Mouse (Mus musculus): ENCODE measurements at regions not wholly inside any gene's neighbourhood (a gene's known extent, or its start where the extent isn't known, plus 50 kb on each side); places are given as distances from the start of the nearest gene placed in this dataset.

DNA sequence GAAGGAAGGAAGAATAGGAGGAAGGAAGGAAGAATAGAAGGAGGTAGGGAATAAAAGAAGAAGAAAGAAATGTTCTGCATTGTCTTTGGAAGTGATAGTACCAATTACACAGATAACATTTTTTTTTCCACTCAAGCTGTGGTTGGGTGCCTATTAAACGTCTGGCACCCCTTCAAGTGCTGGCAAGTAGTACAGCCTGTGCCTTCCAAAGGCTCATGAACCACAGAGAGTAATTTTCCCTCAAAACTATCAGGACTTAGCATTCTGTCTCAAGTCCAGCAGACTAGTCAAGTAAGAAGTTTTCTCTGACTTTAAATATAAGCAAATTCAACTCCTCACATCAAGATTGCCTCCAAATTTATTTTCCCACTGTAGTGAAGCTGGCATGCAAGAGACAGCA is 321.0 kb upstream of the Klf6 start:
- Histone ChIP-seq H3K36me3 (replicated peaks) (no peaks in the 10 kb centered on the region), H3K27ac (no peak overlapping the region), H3K9me3 (no peaks in the 10 kb centered on the region), H3K4me1 (no peaks in the 10 kb centered on the region), H3K27me3 (ENCODE audit: poor library complexity, severe bottlenecking) (no peaks in the 10 kb centered on the region), H3K4me3 (no peak overlapping the region)
- WGBS: 70% methylated on average over 1 of the region's 1 CpGs
- DNase-seq (ENCODE audit: extremely low spot score, low spot score): no peak

DNA sequence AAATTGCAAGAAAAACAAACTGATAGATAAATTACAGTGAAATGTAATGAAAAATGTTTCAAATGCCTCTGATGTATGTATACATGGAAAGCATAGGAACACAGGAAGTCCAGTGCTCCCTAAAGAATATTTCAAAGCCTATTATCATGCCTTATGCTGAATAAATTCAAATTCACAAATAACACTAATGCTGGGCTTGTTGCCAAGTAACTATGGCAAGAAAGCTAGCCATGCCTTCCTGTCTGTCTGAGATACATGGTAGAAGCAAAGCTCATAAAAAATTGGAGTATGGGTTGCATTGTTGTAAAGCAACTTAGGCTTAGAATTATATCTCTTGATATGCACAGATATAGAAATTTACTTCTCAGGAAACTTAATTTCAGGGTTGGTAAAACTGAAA is 315.8 kb upstream of the Klf6 start:
- Histone ChIP-seq H3K4me3 (no peak overlapping the region), H3K27me3 (ENCODE audit: poor library complexity, severe bottlenecking) (no peaks in the 10 kb centered on the region), H3K9me3 (no peaks in the 10 kb centered on the region), H3K27ac (no peak overlapping the region), H3K36me3 (replicated peaks) (no peaks in the 10 kb centered on the region), H3K4me1 (no peaks in the 10 kb centered on the region)
- DNase-seq (ENCODE audit: extremely low spot score, low spot score): no peak

DNA sequence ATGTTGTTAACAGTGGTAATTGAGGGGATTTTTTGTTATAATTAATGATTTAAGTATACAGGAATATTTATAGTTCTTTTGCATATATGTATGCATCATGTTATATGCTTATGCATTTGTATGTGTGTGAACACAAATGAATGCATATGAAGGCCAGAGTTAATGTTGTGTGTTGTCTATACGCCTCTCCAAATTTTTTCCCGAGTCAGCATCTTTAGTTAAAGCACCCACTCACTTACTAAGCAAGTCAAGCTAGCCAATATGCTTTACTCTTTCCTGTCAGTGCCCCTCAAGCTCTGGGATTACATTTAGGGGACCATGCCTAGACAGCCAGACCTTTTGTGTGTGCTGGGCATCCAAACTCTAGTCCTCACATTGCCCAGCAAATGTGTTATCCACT is 315.3 kb upstream of the Klf6 start:
- H3K4me3 ChIP-seq: no peak overlapping the region
- no peak overlapping the region for H3K27ac ChIP-seq
- H3K36me3 ChIP-seq (replicated peaks): no peaks in the 10 kb centered on the region
- WGBS: 74% methylated on average over 2 of the region's 2 CpGs
- H3K4me1 ChIP-seq: no peaks in the 10 kb centered on the region
- no peaks in the 10 kb centered on the region for H3K27me3 ChIP-seq (ENCODE audit: poor library complexity, severe bottlenecking)
- no peak for DNase-seq (ENCODE audit: extremely low spot score, low spot score)
- H3K9me3 ChIP-seq: no peaks in the 10 kb centered on the region

DNA sequence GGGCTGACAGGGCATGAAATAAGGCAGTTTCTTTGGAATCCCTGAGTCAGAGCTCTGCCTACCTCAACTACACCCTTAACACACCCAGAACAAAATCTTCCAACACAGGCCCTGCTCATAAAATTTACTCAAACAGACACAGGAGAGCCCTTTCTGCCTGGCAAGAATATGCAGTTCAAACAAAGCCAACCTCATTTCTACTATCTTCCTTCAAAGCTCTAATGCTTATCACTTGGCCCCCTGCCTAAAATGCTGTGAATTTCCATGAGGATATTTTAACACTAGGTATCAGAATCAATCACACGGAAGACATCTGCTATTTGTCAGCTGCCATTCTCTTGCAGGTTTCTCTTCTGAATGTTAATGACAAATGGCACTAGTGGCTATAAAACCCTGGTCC is 314.3 kb upstream of the Klf6 start:
- no peak for DNase-seq (ENCODE audit: extremely low spot score, low spot score)
- H3K4me3 ChIP-seq: no peak overlapping the region
- no peaks in the 10 kb centered on the region for H3K36me3 ChIP-seq (replicated peaks)
- no peaks in the 10 kb centered on the region for H3K27me3 ChIP-seq (ENCODE audit: poor library complexity, severe bottlenecking)
- WGBS: 89% methylated on average over 1 of the region's 1 CpGs
- no peaks in the 10 kb centered on the region for H3K4me1 ChIP-seq
- H3K27ac ChIP-seq: no peak overlapping the region
- H3K9me3 ChIP-seq: no peaks in the 10 kb centered on the region

DNA sequence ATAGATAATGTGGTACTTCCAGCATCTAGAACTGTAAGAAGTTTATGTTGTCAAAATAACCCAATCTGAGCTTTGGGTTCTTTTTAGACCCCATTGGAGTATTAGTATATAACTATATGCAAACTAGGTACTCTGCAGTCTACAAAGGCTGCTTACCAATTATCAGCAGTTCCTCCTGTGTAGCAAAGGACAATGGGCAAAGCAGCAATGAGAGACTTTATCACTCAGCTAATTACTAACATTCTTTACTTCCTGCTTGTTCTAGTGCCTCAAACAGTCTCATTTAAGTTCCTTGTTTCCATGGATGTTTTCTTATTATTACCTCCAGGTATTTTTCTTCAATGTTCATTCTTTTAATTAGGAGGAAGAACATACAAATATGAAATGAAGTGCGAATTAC is 312.5 kb upstream of the Klf6 start:
- no peak overlapping the region for H3K27ac ChIP-seq
- no peaks in the 10 kb centered on the region for H3K4me1 ChIP-seq
- no peaks in the 10 kb centered on the region for H3K27me3 ChIP-seq (ENCODE audit: poor library complexity, severe bottlenecking)
- no peak for DNase-seq (ENCODE audit: extremely low spot score, low spot score)
- no peak overlapping the region for H3K4me3 ChIP-seq
- WGBS: 96% methylated on average over 1 of the region's 1 CpGs
- no peaks in the 10 kb centered on the region for H3K9me3 ChIP-seq
- no peaks in the 10 kb centered on the region for H3K36me3 ChIP-seq (replicated peaks)

DNA sequence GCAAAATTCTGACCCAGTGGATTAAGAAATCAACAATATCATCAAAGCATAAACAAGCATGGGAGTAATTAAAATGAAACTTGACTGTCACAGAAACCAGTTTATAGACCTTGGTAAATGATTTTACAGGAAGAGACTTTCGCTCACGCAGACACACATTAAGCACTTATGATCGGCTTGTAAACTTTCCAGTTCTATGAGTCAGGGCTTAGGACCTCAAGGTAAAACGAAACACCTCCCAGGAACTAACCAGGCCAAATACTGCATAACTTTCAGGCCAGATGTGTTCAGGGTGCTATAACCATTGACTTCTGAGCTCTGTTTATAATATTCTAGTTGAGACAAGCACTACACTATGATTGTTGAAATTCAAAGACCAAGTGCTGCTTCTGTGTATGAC is 312.1 kb upstream of the Klf6 start:
- Histone ChIP-seq H3K36me3 (replicated peaks) (no peaks in the 10 kb centered on the region), H3K9me3 (no peaks in the 10 kb centered on the region), H3K4me1 (no peaks in the 10 kb centered on the region), H3K27ac (no peak overlapping the region), H3K4me3 (no peak overlapping the region), H3K27me3 (ENCODE audit: poor library complexity, severe bottlenecking) (no peaks in the 10 kb centered on the region)
- no peak for DNase-seq (ENCODE audit: extremely low spot score, low spot score)
- 97% methylated on average over 4 of the region's 4 CpGs for WGBS

DNA sequence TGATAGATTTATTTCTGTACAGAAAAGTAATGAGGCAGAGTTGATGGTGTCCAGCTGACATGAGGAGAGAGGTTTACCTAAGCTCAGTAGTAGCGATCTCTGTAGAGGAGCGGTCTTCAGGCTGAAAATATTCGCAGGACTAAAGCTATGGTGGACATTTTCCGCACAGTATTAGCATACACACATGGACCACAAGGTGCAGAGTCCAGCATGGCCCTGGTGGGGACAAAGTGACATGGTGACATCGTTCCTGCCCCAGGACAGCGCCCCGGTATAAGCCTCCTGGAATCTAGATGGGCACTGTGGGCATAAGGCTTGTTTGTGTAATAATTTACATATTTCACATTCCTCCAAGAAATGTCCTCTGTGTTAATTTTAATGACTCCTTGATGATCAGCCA is 311.5 kb upstream of the Klf6 start:
- Histone ChIP-seq H3K27me3 (ENCODE audit: poor library complexity, severe bottlenecking) (no peaks in the 10 kb centered on the region), H3K9me3 (no peaks in the 10 kb centered on the region), H3K4me1 (no peaks in the 10 kb centered on the region), H3K36me3 (replicated peaks) (no peaks in the 10 kb centered on the region), H3K4me3 (no peak overlapping the region), H3K27ac (no peak overlapping the region)
- DNase-seq (ENCODE audit: extremely low spot score, low spot score): no peak
- 95% methylated on average over 7 of the region's 7 CpGs for WGBS

DNA sequence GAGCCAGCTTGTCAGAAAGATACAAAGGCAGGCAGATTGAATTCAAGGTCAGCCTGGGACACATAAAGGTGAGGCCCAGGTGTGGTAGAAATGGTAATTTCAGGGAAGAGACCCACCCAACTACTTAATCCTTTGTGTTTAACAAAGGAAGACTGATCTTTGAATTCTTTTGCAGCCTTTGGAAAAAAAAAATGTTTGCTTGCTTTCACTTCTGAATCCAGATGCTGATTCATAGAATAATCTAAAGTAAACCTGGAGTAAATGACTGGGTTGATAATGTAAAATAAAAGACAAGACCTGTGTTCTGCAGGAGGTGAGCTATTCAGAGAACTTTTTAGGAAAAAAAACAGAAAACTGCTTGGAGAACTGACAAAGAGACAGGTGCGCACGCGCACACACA is 310.9 kb upstream of the Klf6 start:
- DNase-seq (ENCODE audit: extremely low spot score, low spot score): no peak
- Histone ChIP-seq H3K4me1 (no peaks in the 10 kb centered on the region), H3K9me3 (no peaks in the 10 kb centered on the region), H3K27me3 (ENCODE audit: poor library complexity, severe bottlenecking) (no peaks in the 10 kb centered on the region), H3K27ac (no peak overlapping the region), H3K4me3 (no peak overlapping the region), H3K36me3 (replicated peaks) (no peaks in the 10 kb centered on the region)
- 95% methylated on average over 3 of the region's 3 CpGs for WGBS

DNA sequence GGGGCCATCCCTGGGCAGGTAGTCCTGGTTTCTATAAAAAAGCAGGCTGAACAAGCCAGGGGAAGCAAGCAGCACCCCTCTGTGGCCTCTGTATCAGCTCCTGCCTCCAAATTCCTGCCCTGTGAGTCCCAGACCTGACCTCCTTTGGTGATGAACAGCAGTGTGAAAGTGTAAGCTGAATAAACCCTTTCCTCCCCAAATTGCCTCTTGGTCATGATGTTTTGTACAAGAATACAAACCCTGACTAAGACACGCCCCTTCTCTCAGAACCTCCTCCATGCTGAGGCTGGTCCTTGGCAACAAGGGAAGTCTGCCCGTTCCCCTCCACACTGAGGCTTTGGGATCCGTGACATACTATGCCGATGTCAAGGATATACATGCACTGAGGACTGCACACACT is 310.2 kb upstream of the Klf6 start:
- Histone ChIP-seq H3K27me3 (ENCODE audit: poor library complexity, severe bottlenecking) (no peaks in the 10 kb centered on the region), H3K9me3 (no peaks in the 10 kb centered on the region), H3K27ac (no peak overlapping the region), H3K4me1 (no peaks in the 10 kb centered on the region), H3K4me3 (no peak overlapping the region), H3K36me3 (replicated peaks) (no peaks in the 10 kb centered on the region)
- 88% methylated on average over 4 of the region's 4 CpGs for WGBS
- DNase-seq (ENCODE audit: extremely low spot score, low spot score): no peak

DNA sequence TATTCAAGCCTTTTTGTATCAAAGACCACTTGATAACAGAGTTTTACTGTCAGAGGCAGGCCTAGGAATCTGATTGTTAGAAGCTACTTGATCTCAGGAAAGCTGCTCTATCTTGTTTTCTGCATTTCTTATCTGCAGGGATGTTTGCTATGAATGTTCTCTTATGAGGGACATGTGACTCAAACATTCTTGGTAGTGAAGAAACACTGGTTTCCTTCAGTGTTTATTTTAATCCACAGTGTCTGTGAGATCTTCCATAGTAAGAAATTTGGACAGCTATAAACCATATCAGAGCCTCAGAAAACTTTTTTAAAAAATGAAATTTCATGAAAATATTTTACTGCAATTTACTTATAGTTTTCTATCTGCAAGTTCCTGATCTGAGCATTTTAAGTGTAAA is 307.8 kb upstream of the Klf6 start:
- Histone ChIP-seq H3K4me1 (no peaks in the 10 kb centered on the region), H3K27ac (no peak overlapping the region), H3K4me3 (no peak overlapping the region), H3K9me3 (no peaks in the 10 kb centered on the region), H3K27me3 (ENCODE audit: poor library complexity, severe bottlenecking) (no peaks in the 10 kb centered on the region), H3K36me3 (replicated peaks) (no peaks in the 10 kb centered on the region)
- no peak for DNase-seq (ENCODE audit: extremely low spot score, low spot score)

DNA sequence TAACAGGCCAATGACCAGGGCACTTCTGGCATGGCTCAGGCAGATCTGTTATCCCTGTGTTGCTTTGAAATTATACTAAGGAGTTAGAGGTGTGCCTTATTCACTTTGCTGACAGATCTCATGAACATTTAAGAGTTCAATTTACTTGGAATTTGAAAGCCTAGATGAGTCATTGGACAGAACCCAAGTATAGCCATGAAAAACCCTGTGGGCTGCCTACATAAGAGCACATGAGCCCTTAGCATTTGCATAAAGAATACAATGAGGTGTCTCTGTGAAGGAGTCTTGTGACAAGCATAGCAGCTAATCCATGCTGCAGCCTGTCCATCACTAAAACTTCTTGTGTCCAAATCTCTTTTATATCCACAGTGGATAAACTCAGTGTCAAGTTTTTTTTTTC is 303.2 kb upstream of the Klf6 start:
- Histone ChIP-seq H3K4me1 (no peaks in the 10 kb centered on the region), H3K27ac (no peak overlapping the region), H3K4me3 (no peak overlapping the region), H3K27me3 (ENCODE audit: poor library complexity, severe bottlenecking) (no peaks in the 10 kb centered on the region), H3K36me3 (replicated peaks) (no peaks in the 10 kb centered on the region), H3K9me3 (no peaks in the 10 kb centered on the region)
- no peak for DNase-seq (ENCODE audit: extremely low spot score, low spot score)

DNA sequence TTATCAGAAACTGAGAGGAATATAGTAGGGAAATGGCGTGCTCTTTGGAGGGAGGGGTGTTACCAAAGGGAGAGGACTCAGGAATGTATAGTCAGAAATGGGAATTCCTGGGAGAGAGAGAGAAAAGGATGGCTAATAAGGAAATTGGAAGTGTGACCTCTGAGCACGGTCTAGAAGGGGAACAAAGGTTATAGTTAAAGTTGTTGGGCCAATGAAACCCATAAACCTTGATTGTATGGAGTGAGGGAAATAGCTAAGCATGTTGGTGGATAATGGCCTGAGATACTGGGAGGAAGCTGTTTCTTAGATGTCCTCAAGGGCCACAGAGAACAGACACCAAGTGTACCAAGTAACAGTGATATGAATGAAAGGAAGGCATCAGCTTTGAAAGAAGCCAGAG is 294.8 kb upstream of the Klf6 start:
- H3K27me3 ChIP-seq (ENCODE audit: poor library complexity, severe bottlenecking): no peaks in the 10 kb centered on the region
- WGBS: 83% methylated on average over 2 of the region's 2 CpGs

DNA sequence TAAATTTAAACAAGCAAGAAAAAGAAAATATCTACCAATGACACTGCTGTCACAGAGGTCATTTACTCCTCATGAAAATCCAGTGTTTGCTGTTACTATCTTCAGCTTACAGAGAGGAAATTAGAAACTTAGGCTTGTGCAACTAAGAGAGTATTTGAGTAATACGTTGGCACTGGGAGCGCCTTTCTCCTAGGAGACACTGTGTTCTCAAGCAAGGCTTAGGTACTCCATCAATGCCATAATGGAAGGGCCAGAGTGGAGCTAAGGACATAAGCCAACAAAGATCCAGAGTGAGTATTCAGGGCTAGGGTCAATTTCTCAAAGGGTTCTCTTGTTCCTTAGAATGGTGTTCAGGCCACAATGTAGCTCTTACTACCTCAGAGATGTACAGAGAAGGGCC is 294.4 kb upstream of the Klf6 start:
- 92% methylated on average over 2 of the region's 2 CpGs for WGBS
- H3K27me3 ChIP-seq (ENCODE audit: poor library complexity, severe bottlenecking): no peaks in the 10 kb centered on the region
- no peak overlapping the region for H3K4me3 ChIP-seq
- no peak overlapping the region for H3K27ac ChIP-seq
- no peak for DNase-seq (ENCODE audit: extremely low spot score, low spot score)
- no peaks in the 10 kb centered on the region for H3K4me1 ChIP-seq
- H3K36me3 ChIP-seq (replicated peaks): no peaks in the 10 kb centered on the region
- H3K9me3 ChIP-seq: no peaks in the 10 kb centered on the region

More for the DNA sequence above, 294.8 kb upstream of the Klf6 start:
- H3K4me1 ChIP-seq: no peaks in the 10 kb centered on the region
- H3K9me3 ChIP-seq: no peaks in the 10 kb centered on the region
- H3K27ac ChIP-seq: no peak overlapping the region
- no peaks in the 10 kb centered on the region for H3K36me3 ChIP-seq (replicated peaks)
- H3K4me3 ChIP-seq: no peak overlapping the region
- DNase-seq (ENCODE audit: extremely low spot score, low spot score): no peak

DNA sequence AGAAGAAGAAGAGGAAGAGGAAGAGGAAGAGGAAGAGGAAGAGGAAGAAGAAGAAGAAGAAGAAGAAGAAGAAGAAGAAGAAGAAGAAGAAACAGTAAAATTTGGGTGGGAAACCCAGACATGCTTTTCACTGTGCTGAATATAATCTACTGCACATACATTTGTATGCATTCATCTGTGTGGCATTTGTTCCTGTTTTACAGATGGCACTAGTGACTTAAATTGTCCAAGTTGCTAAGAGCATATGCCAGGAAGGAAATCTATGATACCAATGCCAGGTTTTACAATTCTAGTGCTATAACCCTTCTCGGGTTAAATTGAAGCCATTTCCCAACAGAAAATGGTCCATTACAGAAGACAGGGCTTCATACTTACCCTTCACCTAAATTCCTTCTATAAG is 291.7 kb upstream of the Klf6 start:
- Histone ChIP-seq H3K4me1 (no peaks in the 10 kb centered on the region), H3K4me3 (no peak overlapping the region), H3K27ac (no peak overlapping the region), H3K36me3 (replicated peaks) (no peaks in the 10 kb centered on the region), H3K9me3 (no peaks in the 10 kb centered on the region), H3K27me3 (ENCODE audit: poor library complexity, severe bottlenecking) (no peaks in the 10 kb centered on the region)
- WGBS: 93% methylated on average over 1 of the region's 1 CpGs
- no peak for DNase-seq (ENCODE audit: extremely low spot score, low spot score)
